Mouse (Mus musculus) CH12F3 (cell line): ENCODE measurements at regions not wholly inside any gene's neighbourhood (a gene's known extent, or its start where the extent isn't known, plus 50 kb on each side); places are given as distances from the start of the nearest gene placed in this dataset.

Experiments used
- in situ Hi-C: fragments of 300-500 bp; cut with MboI; formaldehyde crosslinking; loops from 2 replicates; pipeline ENCODE4 v1.14.3; 2020; ENCODE audit warnings: low sequenced_read_pairs

GRCm38 (mm10) chr15:97620261-97620660, 85.4 kb downstream of the Rpap3 start:
- in situ Hi-C loops, result no loop called here

- in situ Hi-C loops, result no loop called here
Measured at GRCm38 (mm10) chr15:97619764-97620163, 85.9 kb downstream of the Rpap3 start.

DNA sequence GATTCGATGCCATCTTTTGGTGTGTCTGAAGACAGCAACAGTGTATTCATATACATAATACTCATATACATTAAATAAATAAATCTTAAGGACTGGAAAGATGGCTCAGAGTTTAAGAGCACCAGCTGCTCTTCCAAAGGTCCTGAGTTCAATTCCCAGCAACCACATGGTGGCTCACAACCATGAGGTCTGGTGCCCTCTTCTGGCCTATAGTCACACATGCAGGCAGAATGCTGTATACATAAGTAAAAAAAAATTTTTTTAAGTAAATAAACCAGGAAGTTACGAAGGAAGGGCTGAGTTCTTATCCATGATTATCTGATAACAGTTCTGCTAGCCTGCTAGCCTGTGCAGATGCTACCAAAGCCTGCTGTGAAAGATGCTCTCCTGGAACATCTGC, 93.3 kb downstream of the Rpap3 start:
- in situ Hi-C loops, result no loop called here

GRCm38 (mm10) chr15:97610767-97611166, 94.9 kb downstream of the Rpap3 start:
- in situ Hi-C loops, result no loop called here

DNA sequence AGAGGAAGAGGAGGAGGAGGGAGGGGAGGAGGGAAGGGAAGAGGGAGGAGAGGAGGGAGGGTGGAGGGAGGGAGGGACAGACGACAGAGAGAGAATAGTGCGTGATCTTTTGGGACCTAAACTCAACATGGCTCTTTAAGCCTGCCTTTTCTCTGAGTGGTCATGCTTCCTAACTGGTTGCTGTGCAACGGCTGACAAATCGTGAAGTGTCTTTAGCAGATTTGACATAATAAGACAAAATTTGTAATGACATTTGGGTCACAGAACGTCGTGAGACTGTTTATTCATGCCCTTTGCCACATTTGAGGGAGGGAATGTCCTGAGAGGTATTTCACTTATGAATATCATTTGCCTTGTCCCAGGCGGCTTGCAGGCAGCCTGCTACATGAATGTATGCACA, 96.1 kb downstream of the Rpap3 start:
- in situ Hi-C loops, result no loop called here

DNA sequence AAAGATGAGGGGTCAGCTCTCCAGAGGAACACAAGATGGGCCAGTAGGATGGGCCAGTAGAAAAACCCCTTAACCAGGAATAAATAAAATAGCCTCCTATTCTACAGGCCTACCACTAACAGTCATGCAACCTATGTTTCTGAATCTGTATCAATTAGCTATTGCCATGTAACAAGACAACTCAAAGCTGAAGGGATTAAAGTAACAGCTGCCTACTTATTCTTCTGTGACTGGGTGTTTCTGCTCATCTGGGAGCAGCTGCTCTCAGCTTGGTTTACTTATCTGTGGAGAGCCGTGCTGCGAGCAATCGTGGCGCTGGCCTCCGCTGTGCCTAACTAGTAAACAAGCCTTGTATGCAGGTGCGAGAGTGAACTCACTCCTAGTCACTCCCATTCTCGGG, 97.0 kb downstream of the Rpap3 start:
- in situ Hi-C loops, result no loop called here

GRCm38 (mm10) chr15:97607617-97608206, 97.9 kb downstream of the Rpap3 start:
- in situ Hi-C loops, result no loop called here

GRCm38 (mm10) chr15:97606630-97607381, 98.8 kb downstream of the Rpap3 start:
- in situ Hi-C loops, result no loop called here

- in situ Hi-C loops, result no loop called here
Measured at GRCm38 (mm10) chr15:97606232-97606629, 99.4 kb downstream of the Rpap3 start.

- in situ Hi-C loops, result no loop called here
Measured at GRCm38 (mm10) chr15:97605791-97606190, 99.8 kb downstream of the Rpap3 start.

DNA sequence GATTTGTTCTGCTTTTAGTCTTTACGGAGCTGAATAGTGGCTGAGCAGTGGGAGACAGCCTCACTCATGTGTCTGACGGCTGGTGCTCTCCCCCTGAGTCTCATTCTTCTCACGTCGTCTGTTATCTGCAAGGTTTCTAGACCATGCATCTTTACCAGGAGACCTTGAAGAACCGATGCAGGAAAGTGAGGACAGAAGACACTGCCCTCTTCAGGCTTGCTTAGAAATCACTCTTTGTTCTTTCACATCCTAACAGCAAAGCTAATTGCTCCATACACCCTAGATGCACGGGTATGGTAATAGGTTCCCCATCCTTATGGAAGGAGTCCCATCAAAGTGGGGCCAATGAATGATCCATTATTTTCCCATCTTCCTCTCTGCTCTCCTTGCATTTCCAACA, 102.1 kb downstream of the Rpap3 start:
- in situ Hi-C loops, result no loop called here

GRCm38 (mm10) chr15:97598270-97598669, 107.4 kb downstream of the Rpap3 start:
- in situ Hi-C loops, result loop anchor here (25.0 kb wide), 1 partner anchor 361 kb away; the partner anchor contains the start of genes Amigo2 and Pced1b

- in situ Hi-C loops, result loop anchor here (25.0 kb wide), 1 partner anchor 359 kb away; the partner anchor contains the start of genes Amigo2 and Pced1b
Measured at GRCm38 (mm10) chr15:97596514-97597081, 109.0 kb downstream of the Rpap3 start.

- in situ Hi-C loops, result loop anchor here (25.0 kb wide), 1 partner anchor 358 kb away; the partner anchor contains the start of genes Amigo2 and Pced1b
Measured at GRCm38 (mm10) chr15:97595284-97595796, 110.3 kb downstream of the Rpap3 start.

- in situ Hi-C loops, result loop anchor here (25.0 kb wide), 1 partner anchor 357 kb away; the partner anchor contains the start of genes Amigo2 and Pced1b
Measured at GRCm38 (mm10) chr15:97593781-97594600, 111.6 kb downstream of the Rpap3 start.

- in situ Hi-C loops, result loop anchor here (25.0 kb wide), 1 partner anchor 355 kb away; the partner anchor contains the start of genes Amigo2 and Pced1b
Measured at GRCm38 (mm10) chr15:97592786-97593185, 112.8 kb downstream of the Rpap3 start.

DNA sequence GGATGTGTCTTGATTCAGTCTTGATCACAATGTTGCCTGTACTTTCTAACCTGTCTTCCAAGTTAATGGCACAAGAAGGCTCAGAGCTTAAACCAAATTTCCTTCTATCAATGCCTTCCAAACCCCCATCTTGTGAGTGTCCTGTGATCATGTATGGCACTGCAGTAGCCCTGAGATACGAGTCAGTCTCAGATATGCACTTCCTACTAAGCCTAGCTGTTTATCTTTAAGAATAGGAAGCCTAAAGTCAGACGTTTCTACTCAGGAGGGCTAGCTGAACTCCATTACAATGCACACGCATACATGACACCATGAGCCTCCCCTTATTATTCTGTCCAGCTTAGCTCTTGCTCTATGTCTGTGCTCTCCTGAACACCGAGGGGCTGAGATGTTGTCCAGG, 114.2 kb downstream of the Rpap3 start:
- in situ Hi-C loops, result loop anchor here (25.0 kb wide), 1 partner anchor 354 kb away; the partner anchor contains the start of genes Amigo2 and Pced1b

DNA sequence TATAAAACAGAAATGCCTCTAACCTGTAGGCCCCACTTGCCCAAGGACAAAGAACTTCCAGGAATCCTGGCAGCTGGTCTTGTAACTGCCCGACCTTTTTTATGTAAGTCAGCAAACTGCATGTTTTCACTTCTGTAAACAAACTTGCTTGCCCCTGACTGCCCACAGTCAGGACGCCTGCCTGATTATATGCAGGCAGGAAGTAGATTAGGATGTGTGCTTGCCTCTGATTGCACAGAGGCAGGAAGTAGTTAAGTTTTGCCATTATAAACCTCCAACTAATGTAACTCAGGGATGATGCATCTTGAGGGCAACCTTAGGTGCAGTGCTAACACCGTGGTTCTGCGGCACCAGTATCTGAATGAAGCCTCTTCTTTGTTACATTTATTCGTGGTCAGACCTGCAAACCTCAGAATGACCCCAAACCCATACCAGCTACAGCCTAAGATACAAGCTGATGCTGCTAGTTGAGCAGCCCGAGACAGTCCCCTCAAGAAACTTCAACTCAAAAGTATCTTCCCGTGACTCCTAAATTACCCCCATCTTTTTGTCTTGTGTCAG, 114.8 kb downstream of the Rpap3 start:
- in situ Hi-C loops, result loop anchor here (25.0 kb wide), 1 partner anchor 354 kb away; the partner anchor contains the start of genes Amigo2 and Pced1b

DNA sequence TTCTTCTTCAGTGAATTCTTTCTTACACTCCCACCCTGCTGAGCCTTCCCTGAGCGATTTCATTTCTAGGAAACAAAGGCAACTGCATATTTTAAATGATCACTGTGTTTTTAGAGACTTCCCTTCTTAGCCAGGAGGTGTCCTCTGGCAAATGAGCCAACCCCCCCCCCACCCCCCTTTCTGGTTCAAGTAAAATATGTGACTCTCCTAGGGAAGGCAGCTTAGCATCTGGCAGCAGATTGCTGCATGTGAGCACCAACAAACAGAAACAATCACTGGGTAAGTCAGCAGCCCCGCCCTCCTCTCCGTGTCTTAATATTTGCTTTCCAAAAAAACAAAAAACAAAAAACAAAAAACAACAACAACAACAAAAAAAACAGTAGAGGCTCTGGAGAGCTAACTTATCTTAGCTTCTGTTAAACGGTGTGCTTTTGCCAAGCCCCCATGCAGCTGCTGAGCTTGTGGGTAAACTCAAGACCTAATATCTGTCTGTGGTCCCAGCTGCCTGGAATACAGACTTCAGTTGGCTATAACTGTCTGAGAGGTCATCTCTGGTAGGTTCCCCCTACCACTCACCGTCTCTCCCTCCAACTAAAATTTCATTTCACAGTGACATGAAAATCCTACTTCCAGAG, 117.9 kb downstream of the Rpap3 start:
- in situ Hi-C loops, result loop anchor here (25.0 kb wide), 1 partner anchor 350 kb away; the partner anchor contains the start of genes Amigo2 and Pced1b
